Mouse (Mus musculus) forelimb bud, embryonic 11.5 days (tissue): ENCODE results near the gene Etv1.
A peak's percentile ranks its signal among the peaks of the same experiment; 100 is the strongest.
"Not testable (repeated sequence)": the region's sequence is repeated elsewhere in the genome, so short reads cannot be mapped to it uniquely, and the experiment has no call there.

Experiments
- DNase-seq: peaks from one replicate; pipeline ENCODE4 v3.0.0-alpha.2; 2012; ENCODE audit warnings: low read depth, low spot score

Etv1 gene

GRCm38 (mm10) chr12:38816235-38816634 lies 37.1 kb downstream of the Etv1 start:
- peak; percentile 57 for DNase-seq

GRCm38 (mm10) chr12:38818320-38818719 lies 39.1 kb downstream of the Etv1 start:
- DNase-seq = no peak

GRCm38 (mm10) chr12:38820642-38821041 lies 41.5 kb downstream of the Etv1 start:
- DNase-seq = no peak

- DNase-seq = no peak
Measured at GRCm38 (mm10) chr12:38824405-38824804, 45.2 kb downstream of the Etv1 start.

GRCm38 (mm10) chr12:38832981-38833380 lies 53.8 kb downstream of the Etv1 start:
- no peak for DNase-seq

- no peak for DNase-seq
Measured at GRCm38 (mm10) chr12:38834581-38834980, 55.4 kb downstream of the Etv1 start.

GRCm38 (mm10) chr12:38834986-38835385 lies 55.8 kb downstream of the Etv1 start:
- not testable (repeated sequence) for DNase-seq

GRCm38 (mm10) chr12:38843801-38844295 lies 64.7 kb downstream of the Etv1 start:
- DNase-seq = peak; percentile 89

- DNase-seq = peak; percentile 55
Measured at GRCm38 (mm10) chr12:38847500-38848261, 68.5 kb downstream of the Etv1 start.

GRCm38 (mm10) chr12:38849994-38850393 lies 70.8 kb downstream of the Etv1 start:
- peak; percentile 50 for DNase-seq

- DNase-seq = no peak
Measured at GRCm38 (mm10) chr12:38854274-38854673, 75.1 kb downstream of the Etv1 start.

- DNase-seq = no peak
Measured at GRCm38 (mm10) chr12:38854751-38855150, 75.6 kb downstream of the Etv1 start.

- no peak for DNase-seq
Measured at GRCm38 (mm10) chr12:38859675-38860074, 80.5 kb downstream of the Etv1 start.

- DNase-seq = no peak
Measured at GRCm38 (mm10) chr12:38860168-38861115, 81.3 kb downstream of the Etv1 start.

- no peak for DNase-seq
Measured at GRCm38 (mm10) chr12:38863395-38863794, 84.2 kb downstream of the Etv1 start.

GRCm38 (mm10) chr12:38863982-38864828 lies 85.0 kb downstream of the Etv1 start:
- DNase-seq = no peak

GRCm38 (mm10) chr12:38874470-38874995 lies 95.4 kb downstream of the Etv1 start:
- DNase-seq = no peak

GRCm38 (mm10) chr12:38904516-38904915 lies 125.3 kb downstream of the Etv1 start:
- no peak for DNase-seq

- DNase-seq = no peak
Measured at GRCm38 (mm10) chr12:38906314-38906713, 127.1 kb downstream of the Etv1 start.

- no peak for DNase-seq
Measured at GRCm38 (mm10) chr12:38906812-38907211, 127.6 kb downstream of the Etv1 start.

GRCm38 (mm10) chr12:38908947-38909346 lies 129.8 kb downstream of the Etv1 start:
- DNase-seq = no peak
